Mouse (Mus musculus) G1E (cell line): ENCODE results near the gene Sbno2.

ENCODE experiments used
- CTCF ChIP-seq: IDR thresholded peaks from 2 replicates; pipeline ENCODE4 v1.5.1; 2012; ENCODE audit warnings: low read depth, low read length, inconsistent platforms, mixed read lengths
- GATA1 ChIP-seq: IDR thresholded peaks from 2 replicates; pipeline ENCODE4 v1.6.1; 2012; ENCODE audit warnings: borderline replicate concordance, low read length, inconsistent platforms, mixed read lengths

DNA sequence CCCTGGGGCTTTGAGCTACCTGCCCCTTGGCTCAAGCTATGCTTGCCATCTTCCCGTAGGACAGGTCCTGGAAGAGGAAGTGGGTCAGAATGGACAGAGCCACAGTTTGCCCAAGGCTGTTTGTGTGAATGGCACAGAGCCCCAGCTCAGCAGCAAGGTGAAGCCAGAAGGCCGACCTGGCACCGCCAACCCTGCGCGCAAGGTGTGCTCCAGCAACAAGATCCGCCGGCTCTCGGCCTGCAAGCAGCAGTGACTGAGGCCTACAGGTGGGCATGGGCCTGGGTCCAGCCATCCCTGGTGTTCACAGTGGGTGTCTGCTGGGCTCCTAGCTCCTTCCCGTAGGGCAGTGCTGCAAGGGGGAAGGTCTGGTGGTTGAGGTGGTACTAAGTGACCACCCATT, 24.5 kb upstream of the Sbno2 start:
- TF ChIP-seq GATA1 (no peak), CTCF (no peak)
